Mouse (Mus musculus) embryo, embryonic 11.5 days (tissue): Measurements from ENCODE around the gene Ube2h.
A peak's percentile ranks its signal among the peaks of the same experiment; 100 is the strongest.
"Not testable (repeated sequence)": the region's sequence is repeated elsewhere in the genome, so short reads cannot be mapped to it uniquely, and the experiment has no call there.

ENCODE experiments used
- DNase-seq: peaks from one replicate; pipeline ENCODE4 v3.0.0-alpha.2; 2012; ENCODE audit warnings: low read depth, low spot score

Gene Ube2h

GRCm38 (mm10) chr6:30245397-30245796, 58.9 kb downstream of the Ube2h start:
- no peak for DNase-seq

DNA sequence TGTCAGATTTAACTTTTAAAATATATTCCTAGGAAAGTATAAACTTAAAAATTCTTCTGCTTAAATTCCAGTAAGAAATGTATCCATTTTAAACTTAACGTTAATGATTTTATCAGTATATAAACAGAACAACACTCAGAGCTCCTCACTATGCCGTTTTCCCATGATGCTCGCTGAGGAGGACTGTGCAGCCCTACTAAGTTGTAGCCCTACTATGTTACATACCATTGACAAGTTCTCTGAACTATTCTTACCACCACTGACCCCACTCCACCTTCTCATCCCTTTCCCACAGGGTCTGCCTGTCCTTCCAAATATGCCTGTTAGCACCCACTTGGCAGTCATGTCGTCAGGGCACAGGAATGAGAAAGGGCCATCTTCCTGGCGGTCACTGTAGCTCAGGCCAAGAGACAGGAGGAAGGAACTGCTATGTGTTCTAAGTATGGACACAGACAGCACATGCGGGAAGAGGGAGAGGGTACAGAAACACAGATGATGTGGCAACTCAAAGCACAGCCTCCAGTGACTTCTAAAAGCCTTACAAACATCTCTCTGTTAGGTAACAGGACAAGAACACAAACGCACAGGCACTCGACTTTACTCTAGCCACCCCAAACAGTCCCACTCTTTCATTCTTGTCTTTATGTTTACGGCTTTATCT, 60.9 kb downstream of the Ube2h start:
- no peak for DNase-seq

DNA sequence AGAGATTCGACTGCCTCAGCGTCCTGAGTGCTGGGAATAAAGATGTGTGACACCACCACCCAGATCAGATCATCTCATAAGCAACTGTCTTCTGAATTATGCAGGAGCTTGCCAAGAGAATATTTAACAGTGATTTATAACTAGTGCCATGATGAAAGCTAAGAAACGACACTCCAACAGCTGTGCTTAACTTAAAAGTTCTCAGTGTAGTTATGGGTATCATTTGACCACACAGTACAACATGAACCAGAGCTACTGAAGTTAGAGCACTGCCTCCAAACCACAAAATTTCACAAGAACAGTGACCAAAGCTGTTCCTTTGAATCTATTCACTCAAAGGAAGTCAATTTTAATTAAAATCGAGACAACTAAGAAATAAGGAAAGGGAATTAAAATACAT, 61.4 kb downstream of the Ube2h start:
- no peak for DNase-seq

DNA sequence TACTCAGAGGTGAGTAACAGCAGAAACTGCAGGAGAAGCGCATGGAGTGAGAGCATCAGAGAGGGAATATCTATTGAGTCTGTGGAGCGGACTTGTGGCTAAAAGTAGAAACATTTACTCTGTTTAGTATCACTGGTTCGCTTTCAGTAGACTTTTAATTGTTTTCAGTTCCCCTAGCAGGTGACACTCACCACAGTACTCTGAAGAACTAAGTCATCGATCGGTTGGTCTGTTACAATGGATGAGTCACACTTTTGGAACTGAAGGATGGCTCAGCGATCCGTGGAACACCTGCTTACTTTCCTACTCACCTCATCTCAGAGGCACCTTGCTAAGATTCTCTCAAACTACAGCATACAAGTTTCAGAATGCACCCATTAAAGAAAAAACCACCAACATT, 64.2 kb downstream of the Ube2h start:
- no peak for DNase-seq

DNA sequence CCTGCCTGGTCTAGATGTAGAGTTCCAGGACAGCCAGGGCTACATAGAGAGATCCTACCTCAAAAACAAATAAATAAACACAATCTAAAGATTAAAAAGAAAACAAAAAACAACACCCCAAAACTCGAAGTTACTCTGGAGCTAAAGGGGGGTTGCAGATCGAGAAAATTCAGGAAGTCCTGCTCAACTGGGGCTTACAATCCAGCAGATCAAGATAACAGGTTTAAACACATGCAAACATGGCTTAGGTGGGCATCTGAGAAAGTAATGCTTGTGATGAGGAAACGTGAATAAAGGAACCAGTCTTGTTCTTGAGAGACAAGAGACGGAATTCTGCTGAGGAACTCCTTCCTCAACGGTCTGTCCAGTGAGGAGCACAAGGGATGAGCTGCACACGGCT, 65.1 kb downstream of the Ube2h start:
- DNase-seq: no peak

DNA sequence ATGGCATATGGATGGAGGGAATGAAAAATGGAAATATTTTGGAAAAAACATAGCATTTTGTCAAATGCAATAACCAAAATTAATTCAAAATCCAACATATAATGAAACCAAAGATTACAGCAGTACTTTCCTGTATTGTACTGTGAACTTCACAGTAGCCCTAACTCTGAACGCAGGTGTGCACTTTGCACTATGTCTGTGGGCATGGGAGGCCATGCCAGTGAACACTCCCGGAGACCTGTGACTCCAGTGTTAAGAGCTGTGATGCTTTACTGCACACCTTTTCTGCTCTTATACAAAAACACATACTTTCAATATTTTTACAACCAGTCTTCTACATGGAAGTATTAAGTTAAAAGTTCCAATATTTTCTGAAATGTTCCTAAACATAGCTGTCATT, 66.3 kb downstream of the Ube2h start:
- DNase-seq: no peak

GRCm38 (mm10) chr6:30236564-30236963, 67.8 kb downstream of the Ube2h start:
- no peak for DNase-seq

GRCm38 (mm10) chr6:30231758-30232293, 72.5 kb downstream of the Ube2h start:
- no peak for DNase-seq

DNA sequence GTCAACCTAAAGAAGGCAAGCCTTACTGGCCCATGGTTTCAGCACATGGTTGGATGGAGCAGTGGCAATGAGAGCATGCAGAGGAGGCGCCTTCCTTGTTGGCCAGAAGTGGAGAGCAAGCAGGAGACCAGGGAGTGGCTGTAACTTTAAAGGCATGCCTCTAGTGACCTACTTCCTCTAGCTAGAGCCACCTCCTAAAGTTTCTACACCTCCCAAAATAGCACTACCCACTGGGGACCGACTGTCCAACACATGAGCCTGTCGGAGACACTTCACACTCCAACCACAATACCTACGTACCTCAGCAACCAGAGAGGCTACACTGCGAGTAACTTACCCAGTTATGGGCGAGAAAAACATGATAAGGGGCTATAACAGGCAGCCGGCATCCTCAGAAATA, 74.1 kb downstream of the Ube2h start:
- DNase-seq: no peak

DNA sequence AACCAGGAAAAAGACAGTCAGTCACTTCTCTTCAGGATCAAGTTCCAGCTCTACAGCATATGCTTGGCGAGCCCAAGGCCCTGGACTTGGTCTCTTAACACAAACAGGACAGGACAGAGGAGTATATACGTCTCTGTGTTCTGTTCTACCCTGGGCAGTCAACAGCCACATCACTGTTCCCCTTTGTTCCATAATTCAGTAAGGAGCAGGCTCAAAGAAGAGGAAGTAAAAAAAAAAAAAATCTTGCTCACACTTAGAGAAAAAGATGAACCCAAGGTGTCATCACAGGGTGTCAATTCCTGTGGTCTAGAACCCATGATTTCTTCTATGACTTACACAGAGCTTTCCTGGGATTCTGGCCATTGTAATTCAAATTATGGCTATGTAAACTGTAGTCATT, 75.4 kb downstream of the Ube2h start:
- DNase-seq: no peak

DNA sequence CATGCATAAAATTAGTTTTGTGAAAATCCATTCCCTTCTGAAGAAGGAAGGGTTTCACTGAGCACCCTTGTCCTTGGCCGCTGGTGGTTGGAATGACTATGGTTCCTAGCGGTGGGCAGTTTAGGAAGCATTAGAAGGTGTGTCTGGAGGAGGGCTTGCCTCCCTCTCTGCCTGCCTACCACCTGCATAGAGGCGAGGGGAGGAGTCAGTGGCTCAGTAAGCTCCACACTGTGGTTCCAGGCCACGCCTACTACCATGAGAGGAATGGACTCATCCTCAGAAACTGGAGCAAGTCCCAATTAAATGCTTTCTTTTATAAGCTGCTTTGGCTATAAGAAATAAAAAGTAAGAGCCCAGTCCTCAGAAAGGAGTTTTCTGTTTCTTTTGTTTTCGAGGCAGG, 76.0 kb downstream of the Ube2h start:
- DNase-seq: no peak

DNA sequence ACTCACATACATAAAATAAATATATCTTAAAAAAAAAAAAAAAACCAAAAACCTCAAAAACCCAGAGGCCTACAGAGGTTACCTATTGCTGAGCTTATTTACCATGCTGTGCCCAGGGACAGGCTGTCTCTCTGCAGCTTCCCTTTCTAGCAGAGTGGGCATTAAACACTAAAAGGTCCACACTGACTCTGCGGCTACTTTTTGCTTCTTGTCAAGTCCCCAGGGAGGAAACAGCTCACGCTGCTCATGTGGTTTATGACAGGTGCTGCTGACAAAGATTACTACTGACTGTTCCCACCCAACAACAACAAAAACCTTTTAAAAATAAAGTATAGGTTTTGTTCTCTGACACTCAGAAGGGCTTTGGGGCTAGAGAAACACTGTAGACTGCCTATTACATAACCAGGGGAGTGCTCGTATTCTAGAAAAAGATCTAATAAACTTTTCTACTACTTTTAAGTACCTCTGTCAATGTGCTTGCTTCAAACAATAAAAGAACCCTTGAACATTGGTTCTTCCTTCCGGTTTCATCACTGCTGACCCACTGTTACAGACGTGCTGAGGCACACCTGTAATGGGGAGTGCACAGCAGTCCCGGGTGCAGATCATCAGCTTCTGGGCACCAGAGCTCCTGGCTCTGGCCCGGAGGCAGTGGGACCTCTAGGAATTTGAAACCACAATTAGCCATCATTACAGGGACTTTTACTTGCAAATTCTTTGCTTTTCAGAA, 77.2 kb downstream of the Ube2h start:
- no peak for DNase-seq

DNA sequence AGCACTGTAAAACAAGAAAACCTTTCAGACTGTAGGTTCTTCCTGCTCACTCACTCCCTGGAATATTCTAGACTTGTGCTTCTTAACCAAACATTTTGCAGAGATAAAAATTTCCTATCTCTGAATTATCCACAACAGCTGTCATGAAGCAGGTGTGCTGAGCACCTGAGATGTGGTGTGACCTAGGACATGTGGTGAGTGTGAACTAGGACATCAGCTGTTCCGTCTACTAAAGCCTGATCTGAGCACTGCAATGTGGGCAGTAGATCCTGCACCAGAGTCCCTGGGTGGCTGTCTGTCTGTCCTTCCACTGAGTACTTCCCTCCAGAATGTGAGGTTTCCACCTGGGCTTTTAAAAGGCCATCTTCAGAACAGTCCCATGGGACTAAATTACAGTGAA, 79.6 kb downstream of the Ube2h start:
- DNase-seq: no peak

GRCm38 (mm10) chr6:30222321-30222720, 82.0 kb downstream of the Ube2h start:
- no peak for DNase-seq

- no peak for DNase-seq
Measured at GRCm38 (mm10) chr6:30217581-30217980, 86.8 kb downstream of the Ube2h start.

DNA sequence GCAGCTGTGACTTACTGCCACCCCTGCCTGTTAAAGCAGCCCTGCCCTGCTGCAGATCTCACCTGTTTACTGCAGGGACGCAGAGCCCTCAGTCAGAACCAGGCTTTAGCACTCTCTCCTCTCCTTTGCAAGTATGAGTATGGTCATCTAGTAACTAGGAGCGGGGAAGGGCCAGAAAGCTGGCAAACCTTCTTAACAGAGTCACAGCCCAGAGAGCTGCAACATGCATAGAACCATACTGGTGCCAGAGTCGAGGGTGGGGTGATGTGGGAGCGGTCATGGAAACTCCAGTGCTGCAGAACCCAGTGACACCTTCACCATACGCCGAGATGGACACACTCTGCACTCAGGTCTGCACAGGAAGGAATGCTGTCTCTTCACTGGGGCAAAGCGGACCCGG, 91.9 kb downstream of the Ube2h start:
- no peak for DNase-seq

DNA sequence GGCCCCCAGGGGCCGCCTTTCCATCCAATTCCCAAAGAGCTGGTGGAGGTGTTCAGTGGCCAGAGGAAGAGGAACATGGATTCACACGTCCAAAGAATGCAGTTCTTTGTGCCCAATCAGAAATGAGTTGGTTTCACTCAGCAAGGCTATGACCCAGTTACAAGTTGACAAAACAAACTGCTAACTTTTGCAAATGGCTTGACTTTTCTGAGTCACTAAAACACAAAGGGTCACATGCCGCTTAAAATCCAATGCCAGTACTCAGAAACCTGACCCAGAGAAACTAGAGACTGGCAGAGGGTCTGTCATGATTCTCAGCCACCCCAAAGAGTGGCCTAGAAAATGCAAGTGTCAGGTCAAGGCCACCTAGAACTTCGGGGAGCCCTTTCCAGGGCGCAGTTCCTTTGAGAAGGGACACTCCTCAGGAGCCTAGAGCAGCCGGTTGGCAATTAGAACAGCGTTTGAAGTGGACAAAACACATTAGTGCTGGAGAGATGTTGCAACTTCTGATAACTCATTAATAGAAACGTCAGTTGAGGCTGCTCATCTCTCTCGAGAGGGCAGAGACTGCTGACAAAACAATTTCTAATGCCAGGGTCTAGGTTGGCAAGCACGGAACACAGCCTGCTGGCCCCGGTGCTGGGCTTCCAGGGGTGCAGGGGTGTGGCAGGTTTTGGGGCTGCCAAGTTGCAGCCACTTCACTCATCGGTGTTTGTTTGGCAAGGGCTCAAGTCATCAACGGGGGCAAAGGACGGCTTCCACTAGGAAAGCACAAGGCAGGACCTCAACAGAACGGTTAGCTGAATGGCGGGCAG, 92.5 kb downstream of the Ube2h start:
- no peak for DNase-seq

GRCm38 (mm10) chr6:30210788-30211187, 93.6 kb downstream of the Ube2h start:
- peak; percentile 75 for DNase-seq

- no peak for DNase-seq
Measured at GRCm38 (mm10) chr6:30208844-30209243, 95.5 kb downstream of the Ube2h start.

DNA sequence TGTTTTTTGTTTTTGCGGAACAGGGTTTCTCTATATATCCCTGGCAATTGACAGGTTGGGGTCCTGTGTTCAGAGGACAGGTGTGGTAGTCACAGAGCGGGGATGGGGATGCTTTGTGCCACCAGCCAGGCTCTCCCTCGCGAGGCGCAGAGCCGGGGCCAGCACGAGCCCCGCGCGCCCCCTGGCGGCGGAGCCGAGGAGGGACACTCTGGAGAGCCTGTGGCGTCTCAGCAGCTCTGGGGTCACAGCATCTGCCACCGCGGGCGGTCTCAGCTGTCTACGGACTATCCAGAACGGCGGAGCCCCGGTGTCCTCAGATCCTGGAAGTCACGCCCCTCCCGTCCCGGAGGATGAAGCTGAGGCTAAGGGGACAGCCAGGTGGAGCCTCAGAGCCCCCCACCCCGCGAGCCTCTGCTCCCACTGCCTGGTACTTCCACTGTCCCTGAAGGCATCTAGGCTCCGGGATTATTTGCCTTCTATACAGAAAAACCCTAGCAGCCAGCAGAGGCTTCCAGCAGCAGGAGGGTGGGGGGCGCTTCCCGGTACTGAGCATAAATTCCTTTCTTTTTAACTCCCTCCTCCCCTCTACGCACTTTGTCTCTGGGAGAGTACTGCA, 98.6 kb downstream of the Ube2h start:
- DNase-seq: peak; percentile 63

DNA sequence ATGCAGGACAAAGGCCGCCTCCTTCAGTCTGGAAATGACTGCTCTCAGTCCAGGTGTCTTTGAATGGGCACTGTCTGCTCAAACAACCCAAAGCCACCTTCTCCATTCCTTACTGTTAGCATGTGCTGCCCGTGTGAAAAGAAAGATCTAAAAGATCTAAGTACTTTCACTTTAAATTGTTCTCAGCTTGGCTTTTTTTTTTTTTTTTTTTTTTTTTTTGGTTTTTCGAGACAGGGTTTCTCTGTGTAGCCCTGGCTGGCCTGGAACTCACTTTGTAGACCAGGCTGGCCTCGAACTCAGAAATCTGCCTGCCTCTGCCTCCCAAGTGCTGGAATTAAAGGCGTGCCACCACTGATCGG, 99.2 kb downstream of the Ube2h start:
- not testable (repeated sequence) for DNase-seq
